7 mouse cellular contexts compared by ENCODE assay signal in genomic region chr11:118379251-118380009, GRCm38 (mm10). TPM values are rescaled to one million over a fixed set of nuclear protein-coding genes. Genes with fewer than 3 reads are reported as not detected.
DNase-seq lines count a peak whose midpoint lies in the region; ATAC-seq lines count a peak whose summit lies in the region.

No protein-coding gene starts in this region.

- H3K27me3 ChIP-seq in midbrain, embryonic 11.5 days (ENCODE audit: control insufficient read depth, insufficient read depth, low read length) = no peaks in the 10 kb centered on the region

- H3K9me3 ChIP-seq in midbrain, embryonic 11.5 days (ENCODE audit: control insufficient read depth, low read length) = no peaks in the 10 kb centered on the region

- H3K27ac ChIP-seq in midbrain, embryonic 11.5 days (ENCODE audit: low read depth, low read length) = no peak overlapping the region

- no peaks in the 10 kb centered on the region for H3K4me1 ChIP-seq in midbrain, embryonic 11.5 days (ENCODE audit: control insufficient read depth, insufficient read depth, low read length)

- no peaks in the 10 kb centered on the region for H3K36me3 ChIP-seq in midbrain, embryonic 11.5 days (ENCODE audit: control insufficient read depth, insufficient read depth, low read length)

- DNase-seq in NIH3T3 (ENCODE audit: low read depth) = peak; percentile 96
- peak; percentile 73 for DNase-seq in cerebellum, adult 11-12 months
- DNase-seq in frontal cortex, postnatal 14 days (ENCODE audit: low spot score in 2 of 2) = peak; percentile 60 to 80
- peak; percentile 87 for DNase-seq in induced T-regulatory cell, adult 2 months (ENCODE audit: low read depth)
- DNase-seq in left cerebral cortex, postnatal 10 days (ENCODE audit: extremely low spot score in 1 of 2, low spot score in 2 of 2) = peak; percentile 72 to 90
- DNase-seq in midbrain, embryonic 11.5 days (ENCODE audit: low spot score, missing footprints) = peak; percentile 97
- DNase-seq in spleen, adult 12 weeks (ENCODE audit: low spot score) = peak; percentile 50

- H3K9ac ChIP-seq in midbrain, embryonic 11.5 days (ENCODE audit: low read length) = no peak overlapping the region

- H3K4me3 ChIP-seq in midbrain, embryonic 11.5 days (ENCODE audit: low read depth, low read length) = no peak overlapping the region

- H3K4me2 ChIP-seq in midbrain, embryonic 11.5 days = no peak overlapping the region

- 0 out of 2 replicates have a peak, but pooled peaks have one; percentile 22 for ATAC-seq in midbrain, embryonic 11.5 days (ENCODE audit: low FRiP score)

- WGBS in midbrain, embryonic 11.5 days = 46% methylated on average over 11 of the region's 11 CpGs

- intact Hi-C loops in left cerebral cortex, postnatal 10 days (cut with DNase I) = loop anchor here (2.0 kb wide), 1 partner anchor 61 kb away; no protein-coding TSS in a partner anchor

RNA-seq across cellular contexts. Expression of gene Lgals3bp, which starts 22.5 kb away (rescaled TPM):
- total RNA-seq in left cerebral cortex, postnatal 10 days (2021) = 10 to 100 TPM; 10.1 to 11.7 TPM
- polyA plus RNA-seq in midbrain, embryonic 11.5 days (2014; fragmentation: Nextera tagmentation; extraction: Ambion mirVana) = 1.7 and 1.8 TPM in 2 replicates

RNA-seq across cellular contexts. Expression of gene Timp2, which starts 23.9 kb away (rescaled TPM):
- 100 to 1,000 TPM; 333 to 340 TPM for total RNA-seq in left cerebral cortex, postnatal 10 days (2021)
- 40.1 and 42.8 TPM in 2 replicates for polyA plus RNA-seq in midbrain, embryonic 11.5 days (2014; fragmentation: Nextera tagmentation; extraction: Ambion mirVana)

RNA-seq across cellular contexts. Expression of gene Cep295nl, which starts 37.1 kb away (rescaled TPM):
- total RNA-seq in left cerebral cortex, postnatal 10 days (2021) = 1 to 10 TPM; 1.3 to 1.7 TPM
- polyA plus RNA-seq in midbrain, embryonic 11.5 days (2014; fragmentation: Nextera tagmentation; extraction: Ambion mirVana) = 0.23 and 0.40 TPM in 2 replicates

RNA-seq across cellular contexts. Expression of gene Cant1, which starts 39.5 kb away (rescaled TPM):
- 10 to 100 TPM; 37.5 to 37.6 TPM for total RNA-seq in left cerebral cortex, postnatal 10 days (2021)
- polyA plus RNA-seq in midbrain, embryonic 11.5 days (2014; fragmentation: Nextera tagmentation; extraction: Ambion mirVana) = 19.4 and 21.7 TPM in 2 replicates

RNA-seq across cellular contexts. Expression of gene C1qtnf1, which starts 48.6 kb away (rescaled TPM):
- 1 to 10 TPM; 5.9 to 8.8 TPM for total RNA-seq in left cerebral cortex, postnatal 10 days (2021)
- 1.7 and 2.6 TPM in 2 replicates for polyA plus RNA-seq in midbrain, embryonic 11.5 days (2014; fragmentation: Nextera tagmentation; extraction: Ambion mirVana)
